Comparison of ENCODE assay signal across 20 mouse cellular contexts in the genomic region with DNA sequence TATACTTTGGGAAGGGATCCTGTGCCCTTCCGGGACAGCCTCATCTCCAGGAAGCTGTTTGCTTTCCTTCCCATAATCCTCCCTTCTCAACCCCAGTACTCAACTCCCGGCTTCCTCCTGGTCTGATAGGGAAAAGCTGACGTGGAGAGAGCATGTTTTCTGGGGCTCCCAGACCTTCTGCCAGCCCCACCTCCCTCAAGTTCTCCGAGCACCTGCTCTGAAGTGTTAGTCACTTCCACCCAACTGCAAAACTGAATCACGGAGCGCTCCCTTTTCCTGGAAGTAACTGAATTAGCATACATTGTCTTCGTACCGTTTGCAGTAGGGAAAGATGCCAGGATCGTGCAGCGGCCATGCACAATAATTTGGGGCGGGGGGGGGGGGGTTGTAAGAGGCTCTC.
DNase-seq lines count a peak whose midpoint lies in the region; ATAC-seq lines count a peak whose summit lies in the region.
"Had no signal": no experiment of that assay in that cellular context is flagged by ENCODE, and none has a peak within 500 bp of the region (broad histone marks: within the 10 kb centered on the region; RNA-seq: fewer than 3 reads in every experiment).

No protein-coding gene starts in this region.

- DNase-seq in forebrain, embryonic 10.5 days (ENCODE audit: extremely low spot score, low spot score), result no peak
- peak; percentile 47 for DNase-seq in layer of hippocampus, adult 9-11 months
- no peak for DNase-seq in layer of hippocampus, postnatal 14 days (ENCODE audit: low spot score in 2 of 2)
- peak; percentile 9 for DNase-seq in ES-CJ7 (ENCODE audit: low read depth, low spot score)
- peak; percentile 44 to 57 for DNase-seq in left cerebral cortex, postnatal 14 days (ENCODE audit: low spot score in 2 of 2)
- no peak for DNase-seq in embryonic facial prominence, embryonic 10.5 days (ENCODE audit: low spot score)
- no peak for DNase-seq in urinary bladder, postnatal 10 days (ENCODE audit: low spot score)
- DNase-seq: cerebellum, postnatal 14 days; embryo, embryonic 11 days; gastrocnemius, postnatal 14 days; heart, postnatal 14 days; lung, postnatal 10 days; midbrain, embryonic 14.5 days; thymus, postnatal 36 days had no signal

- intact Hi-C loops in left cerebral cortex, postnatal 14 days (cut with DNase I), result no loop called here

- H3K9ac ChIP-seq in forebrain, embryonic 15.5 days (replicated peaks), result no peak overlapping the region
- H3K9ac ChIP-seq: hindbrain, embryonic 14.5 days; limb, embryonic 13.5 days; liver, embryonic 14.5 days had no signal

- no peaks in the 10 kb centered on the region for H3K36me3 ChIP-seq in forebrain, embryonic 15.5 days
- H3K36me3 ChIP-seq in forebrain, embryonic 10.5 days (replicated peaks), result no peaks in the 10 kb centered on the region
- no peaks in the 10 kb centered on the region for H3K36me3 ChIP-seq in embryonic facial prominence, embryonic 10.5 days (replicated peaks)
- H3K36me3 ChIP-seq: limb, embryonic 13.5 days had no signal

- H3K4me3 ChIP-seq in forebrain, embryonic 15.5 days, result no peak overlapping the region
- no peak overlapping the region for H3K4me3 ChIP-seq in forebrain, embryonic 10.5 days
- no peak overlapping the region for H3K4me3 ChIP-seq in embryonic facial prominence, embryonic 10.5 days
- H3K4me3 ChIP-seq: limb, embryonic 13.5 days; myocyte had no signal

- no peaks in the 10 kb centered on the region for H3K9me3 ChIP-seq in forebrain, embryonic 15.5 days
- H3K9me3 ChIP-seq in forebrain, embryonic 10.5 days, result no peaks in the 10 kb centered on the region
- H3K9me3 ChIP-seq in embryonic facial prominence, embryonic 10.5 days, result no peaks in the 10 kb centered on the region
- H3K9me3 ChIP-seq: limb, embryonic 13.5 days had no signal

- WGBS in forebrain, embryonic 15.5 days, result 33% methylated on average over 11 of the region's 11 CpGs
- WGBS in forebrain, embryonic 10.5 days, result 78% methylated on average over 11 of the region's 11 CpGs
- 74% methylated on average over 11 of the region's 11 CpGs for WGBS in embryonic facial prominence, embryonic 10.5 days

- peaks cover 15% of the 10 kb centered on the region for H3K4me1 ChIP-seq in forebrain, embryonic 15.5 days
- H3K4me1 ChIP-seq in forebrain, embryonic 10.5 days, result 0 out of 2 replicates have a peak, but pooled peaks cover 3% of the 10 kb centered on the region
- peaks cover 7% of the 10 kb centered on the region for H3K4me1 ChIP-seq in embryonic facial prominence, embryonic 10.5 days

- ATAC-seq in forebrain, embryonic 15.5 days (replicated peaks), result no peak
- ATAC-seq: intestine, embryonic 16.5 days had no signal

- H3K27me3 ChIP-seq in forebrain, embryonic 15.5 days, result no peaks in the 10 kb centered on the region
- H3K27me3 ChIP-seq in forebrain, embryonic 10.5 days (ENCODE audit: poor library complexity, severe bottlenecking), result no peaks in the 10 kb centered on the region
- no peaks in the 10 kb centered on the region for H3K27me3 ChIP-seq in embryonic facial prominence, embryonic 10.5 days (replicated peaks; ENCODE audit: low read depth, poor library complexity, severe bottlenecking)
- H3K27me3 ChIP-seq: limb, embryonic 13.5 days had no signal

- no peak overlapping the region for H3K27ac ChIP-seq in forebrain, embryonic 15.5 days (replicated peaks)
- H3K27ac ChIP-seq in forebrain, embryonic 10.5 days, result no peak overlapping the region
- no peak overlapping the region for H3K27ac ChIP-seq in embryonic facial prominence, embryonic 10.5 days (replicated peaks)
- H3K27ac ChIP-seq: hindbrain, embryonic 14.5 days; limb, embryonic 13.5 days; liver, embryonic 14.5 days had no signal

- H3K4me2 ChIP-seq in forebrain, embryonic 15.5 days (replicated peaks), result 0 out of 2 replicates have a peak overlapping the region, but pooled peaks have one; percentile 3
- H3K4me2 ChIP-seq: hindbrain, embryonic 14.5 days; limb, embryonic 13.5 days had no signal

Comparison
In these comparisons a context has a peak if more than half of its experiments do, and no peak if none do; other contexts are left out.
1. DNase-seq: peak in layer of hippocampus, adult 9-11 months (single experiment), ES-CJ7 (single experiment) and left cerebral cortex, postnatal 14 days (2 of 2); none in forebrain, embryonic 10.5 days (single experiment), layer of hippocampus, postnatal 14 days (0 of 2), embryonic facial prominence, embryonic 10.5 days (single experiment) and urinary bladder, postnatal 10 days (single experiment).